Mouse (Mus musculus): ENCODE measurements at regions not wholly inside any gene's neighbourhood (a gene's known extent, or its start where the extent isn't known, plus 50 kb on each side); places are given as distances from the start of the nearest gene placed in this dataset.
A peak's percentile ranks its signal among the peaks of the same experiment; 100 is the strongest.
"Not testable (repeated sequence)": the region's sequence is repeated elsewhere in the genome, so short reads cannot be mapped to it uniquely, and the experiment has no call there.

- intact Hi-C loops (cut with DNase I): loop anchor here (5.0 kb wide), 3 partner anchors 248 to 873 kb away; partner anchors contain the start of gene Tmem161b
- peak in 1 of 2 experiments; percentile 70 for DNase-seq (ENCODE audit: extremely low spot score in 1 of 2, low spot score in 2 of 2)
Observed at GRCm38 (mm10) chr13:83739541-83740061, 235.8 kb downstream of the Mef2c start.

DNA sequence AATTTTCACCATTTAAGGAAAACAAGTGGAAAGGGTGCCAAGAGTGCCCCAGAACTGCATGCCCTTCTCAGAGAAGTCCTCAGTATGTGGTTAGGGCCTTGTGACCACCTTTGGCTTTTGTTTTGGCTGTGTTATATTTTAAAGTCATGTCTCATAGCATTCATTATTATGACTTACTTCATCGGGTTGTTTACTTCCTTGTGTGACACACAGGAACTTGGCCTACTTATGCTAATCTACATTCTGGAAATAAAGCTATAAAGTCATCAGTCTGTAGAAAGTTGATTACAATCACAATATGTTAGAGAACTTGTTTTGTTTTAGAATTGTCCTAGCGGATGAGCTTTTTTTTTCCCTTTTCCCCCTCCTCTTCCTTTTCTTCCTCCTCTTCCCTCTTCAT, 236.3 kb downstream of the Mef2c start:
- intact Hi-C loops (cut with DNase I): loop anchor here (5.0 kb wide), 2 partner anchors 247 to 482 kb away; partner anchors contain the start of gene Tmem161b
- DNase-seq (ENCODE audit: extremely low spot score in 1 of 2, low spot score in 2 of 2): no peak

DNA sequence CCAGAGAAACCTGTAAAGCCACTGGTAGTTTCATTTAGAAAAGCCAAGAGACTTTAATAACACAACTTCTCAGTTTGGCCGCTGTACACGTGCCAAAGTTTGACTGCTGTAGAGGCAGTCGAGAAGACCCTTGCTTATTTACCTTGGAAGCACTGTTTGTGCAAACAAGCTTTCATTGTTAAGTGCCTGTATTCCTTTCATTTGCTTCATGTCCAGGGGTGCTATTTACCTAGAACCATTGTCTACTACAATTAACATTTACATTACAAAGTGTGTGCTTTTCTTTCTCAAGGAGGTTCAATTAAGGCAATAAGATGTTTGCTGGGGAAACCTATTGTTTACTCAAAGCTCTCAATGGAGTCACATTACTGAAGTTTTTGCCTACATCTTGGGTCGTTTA, 236.9 kb downstream of the Mef2c start:
- intact Hi-C loops (cut with DNase I): loop anchor here (5.0 kb wide), 2 partner anchors 247 to 482 kb away; partner anchors contain the start of gene Tmem161b

DNA sequence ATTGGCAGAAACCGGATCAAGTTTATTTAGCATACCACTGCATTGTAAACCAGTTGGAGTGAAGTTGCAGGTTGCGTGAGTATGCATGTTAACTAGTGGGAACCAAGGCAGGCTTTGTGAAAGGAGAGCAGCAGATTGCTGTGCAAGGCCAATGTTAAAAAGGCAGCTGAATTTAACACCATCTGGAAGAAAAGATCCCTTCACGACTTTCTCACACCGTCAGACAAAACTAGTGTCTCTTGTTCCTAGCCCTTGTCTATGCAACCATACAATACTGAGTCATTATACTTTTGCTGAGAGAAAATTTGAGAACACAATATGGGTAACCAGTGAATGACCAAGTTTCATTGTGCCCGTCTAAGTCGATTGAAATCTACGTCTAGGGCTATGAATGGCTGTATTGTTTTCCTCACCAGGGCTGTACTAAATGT, 237.8 kb downstream of the Mef2c start:
- intact Hi-C loops (cut with DNase I): loop anchor here (5.0 kb wide), 2 partner anchors 246 to 481 kb away; partner anchors contain the start of gene Tmem161b
- peak in 1 of 2 experiments; percentile 65 for DNase-seq (ENCODE audit: extremely low spot score in 1 of 2, low spot score in 2 of 2)

More for the DNA sequence above, 236.9 kb downstream of the Mef2c start:
- DNase-seq (ENCODE audit: extremely low spot score in 1 of 2, low spot score in 2 of 2): peak in 1 of 2 experiments; percentile 17

DNA sequence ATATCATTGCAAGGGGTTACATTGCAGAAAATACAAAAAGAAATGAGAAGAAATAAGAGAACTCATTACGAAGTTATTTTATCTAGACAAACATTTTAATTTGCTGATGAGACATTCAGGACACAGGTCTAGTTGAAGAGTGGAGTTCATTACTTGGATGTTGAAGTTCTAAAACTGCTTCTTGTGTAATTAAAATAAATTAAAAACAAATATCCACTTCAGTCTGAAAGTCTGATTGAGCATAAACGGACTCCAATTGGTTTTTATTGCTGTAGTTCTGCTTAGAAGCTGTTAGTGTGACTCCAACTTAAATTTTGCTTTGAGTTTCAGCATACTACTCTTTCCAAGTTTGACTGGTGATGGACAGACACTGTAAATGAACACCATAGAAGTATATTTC, 238.3 kb downstream of the Mef2c start:
- intact Hi-C loops (cut with DNase I): loop anchor here (5.0 kb wide), 2 partner anchors 245 to 480 kb away; partner anchors contain the start of gene Tmem161b
- no peak for DNase-seq (ENCODE audit: extremely low spot score in 1 of 2, low spot score in 2 of 2)

- intact Hi-C loops (cut with DNase I): loop anchor here (5.0 kb wide), 2 partner anchors 245 to 480 kb away; partner anchors contain the start of gene Tmem161b
- DNase-seq (ENCODE audit: extremely low spot score in 1 of 2, low spot score in 2 of 2): no peak
Observed at GRCm38 (mm10) chr13:83742546-83742945, 238.7 kb downstream of the Mef2c start.

- intact Hi-C loops (cut with DNase I): loop anchor here (5.0 kb wide), 2 partner anchors 244 to 479 kb away; partner anchors contain the start of gene Tmem161b
- DNase-seq (ENCODE audit: extremely low spot score in 1 of 2, low spot score in 2 of 2): no peak
Observed at GRCm38 (mm10) chr13:83743381-83743780, 239.5 kb downstream of the Mef2c start.

DNA sequence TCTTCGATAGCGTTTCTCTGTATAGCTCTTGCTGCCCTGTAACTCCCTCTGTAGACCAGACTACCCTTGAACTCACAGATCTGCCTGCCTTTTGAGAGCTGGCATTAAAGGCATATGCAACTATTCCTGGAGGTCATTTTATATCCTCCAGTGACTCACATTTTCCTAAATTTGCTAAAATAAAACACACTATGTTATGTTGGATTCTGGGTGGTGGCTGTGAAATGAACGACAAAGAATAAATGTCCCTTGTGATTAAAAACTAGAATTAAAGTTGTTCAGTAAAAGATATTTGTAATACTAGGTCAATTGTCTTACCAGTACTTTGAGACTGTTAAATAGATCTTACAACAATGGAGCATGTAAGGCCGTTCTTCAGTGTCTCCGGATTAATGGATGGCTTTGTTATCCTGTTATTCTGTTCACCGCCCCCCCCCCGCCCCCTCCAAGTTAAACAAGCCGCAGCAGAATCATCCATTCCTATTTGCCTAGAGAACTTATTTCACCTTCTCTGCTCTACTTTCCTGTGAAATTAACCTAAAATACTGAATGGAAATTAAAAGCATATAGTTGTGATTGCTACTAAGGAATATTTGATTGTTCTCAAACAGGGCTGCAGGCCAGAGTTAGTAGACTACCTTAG, 240.4 kb downstream of the Mef2c start:
- intact Hi-C loops (cut with DNase I): loop anchor here (5.0 kb wide), 2 partner anchors 243 to 478 kb away; partner anchors contain the start of gene Tmem161b
- DNase-seq (ENCODE audit: extremely low spot score in 1 of 2, low spot score in 2 of 2): no peak

GRCm38 (mm10) chr13:83744981-83745555, 241.2 kb downstream of the Mef2c start:
- intact Hi-C loops (cut with DNase I): loop anchor here (5.0 kb wide), 2 partner anchors 242 to 477 kb away; partner anchors contain the start of gene Tmem161b
- peak; percentile 92 to 94 for DNase-seq (ENCODE audit: extremely low spot score in 1 of 2, low spot score in 2 of 2)

DNA sequence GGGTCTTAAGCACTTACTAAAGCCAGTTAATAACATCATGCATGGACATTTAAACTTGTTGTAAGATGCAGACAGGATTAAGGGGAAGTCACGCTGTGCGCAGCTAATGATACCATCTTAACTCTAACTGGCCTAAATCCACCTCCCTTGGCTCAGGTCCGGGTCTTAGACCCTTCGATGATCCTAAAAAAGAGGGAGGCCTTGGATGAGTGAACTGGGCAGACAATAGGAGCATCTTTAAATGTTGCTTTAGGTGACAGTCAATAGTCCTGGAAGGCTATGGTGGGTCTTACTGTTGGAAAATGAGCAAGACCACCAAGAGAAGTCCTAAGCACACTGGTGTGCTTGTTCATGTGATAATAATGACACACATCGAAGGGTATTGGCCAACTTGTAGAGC, 242.1 kb downstream of the Mef2c start:
- intact Hi-C loops (cut with DNase I): no loop called here
- DNase-seq (ENCODE audit: extremely low spot score in 1 of 2, low spot score in 2 of 2): no peak

GRCm38 (mm10) chr13:83747671-83748070, 243.8 kb downstream of the Mef2c start:
- intact Hi-C loops (cut with DNase I): no loop called here
- no peak for DNase-seq (ENCODE audit: extremely low spot score in 1 of 2, low spot score in 2 of 2)

- DNase-seq (ENCODE audit: extremely low spot score in 1 of 2, low spot score in 2 of 2): no peak
- intact Hi-C loops (cut with DNase I): no loop called here
Observed at GRCm38 (mm10) chr13:83749376-83750150, 245.7 kb downstream of the Mef2c start.

GRCm38 (mm10) chr13:83750437-83750836, 246.6 kb downstream of the Mef2c start:
- no peak for DNase-seq (ENCODE audit: extremely low spot score in 1 of 2, low spot score in 2 of 2)
- intact Hi-C loops (cut with DNase I): no loop called here

GRCm38 (mm10) chr13:83760387-83761170, 256.7 kb downstream of the Mef2c start:
- intact Hi-C loops (cut with DNase I): no loop called here
- DNase-seq (ENCODE audit: extremely low spot score in 1 of 2, low spot score in 2 of 2): no peak

- intact Hi-C loops (cut with DNase I): no loop called here
- no peak for DNase-seq (ENCODE audit: extremely low spot score in 1 of 2, low spot score in 2 of 2)
Observed at GRCm38 (mm10) chr13:83762484-83762883, 258.6 kb downstream of the Mef2c start.

DNA sequence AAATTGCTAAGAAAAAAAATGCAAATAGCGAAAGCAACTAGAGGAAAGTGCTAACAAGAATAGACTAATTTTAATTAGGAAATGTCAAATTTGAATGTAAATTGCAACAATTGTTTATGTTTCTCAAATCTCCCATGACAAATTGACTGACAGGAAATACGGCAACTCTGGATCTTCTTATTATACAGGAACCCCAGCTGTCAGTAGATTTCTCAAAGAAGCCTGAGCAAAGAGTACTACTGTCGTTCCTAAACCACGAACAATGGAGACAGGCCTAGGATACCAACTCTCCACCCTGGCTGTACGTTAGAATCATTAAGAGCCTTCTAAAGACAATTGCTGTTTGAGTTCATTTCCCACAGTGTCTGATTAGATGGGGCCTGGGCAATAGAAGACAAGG, 259.5 kb downstream of the Mef2c start:
- intact Hi-C loops (cut with DNase I); DNase-seq (ENCODE audit: extremely low spot score in 1 of 2, low spot score in 2 of 2): not testable (repeated sequence)

- no peak for DNase-seq (ENCODE audit: extremely low spot score in 1 of 2, low spot score in 2 of 2)
- intact Hi-C loops (cut with DNase I): no loop called here
Observed at GRCm38 (mm10) chr13:83785643-83786042, 281.8 kb downstream of the Mef2c start.

GRCm38 (mm10) chr13:83809535-83809934, 305.7 kb downstream of the Mef2c start:
- DNase-seq (ENCODE audit: extremely low spot score in 1 of 2, low spot score in 2 of 2): no peak
- intact Hi-C loops (cut with DNase I): no loop called here

All from left cerebral cortex, postnatal 10 days (tissue).